Mouse (Mus musculus): ENCODE data around the gene Mast4. TPM values are rescaled to one million over a fixed set of nuclear protein-coding genes. Genes with fewer than 3 reads are reported as not detected.

Mast4 gene
- polyA plus RNA-seq, 1 experiment from 2014 or later, result 41.0 TPM

GRCm38 (mm10) chr13:102774786-102775201 is 559.5 kb downstream of the Mast4 start:
- 78% methylated on average over 7 of the region's 7 CpGs for WGBS
- Histone ChIP-seq H3K4me2 (no peak overlapping the region), H3K9ac (no peak overlapping the region), H3K9me3 (replicated peaks) (no peaks in the 10 kb centered on the region), H3K36me3 (peaks cover 75% of the 10 kb centered on the region), H3K27ac (no peak overlapping the region), H3K27me3 (no peaks in the 10 kb centered on the region), H3K4me1 (replicated peaks) (no peaks in the 10 kb centered on the region), H3K4me3 (no peak overlapping the region)
- no peak for ATAC-seq (replicated peaks; ENCODE audit: insufficient number of reproducible peaks, insufficient read depth, low FRiP score, low read depth)

GRCm38 (mm10) chr13:102773169-102773568 is 561.1 kb downstream of the Mast4 start:
- H3K4me3 ChIP-seq, result no peak overlapping the region
- H3K4me2 ChIP-seq, result no peak overlapping the region
- H3K9me3 ChIP-seq (replicated peaks), result no peaks in the 10 kb centered on the region
- no peaks in the 10 kb centered on the region for H3K27me3 ChIP-seq
- ATAC-seq (replicated peaks; ENCODE audit: insufficient number of reproducible peaks, insufficient read depth, low FRiP score, low read depth), result no peak
- no peak overlapping the region for H3K27ac ChIP-seq
- no peak overlapping the region for H3K9ac ChIP-seq
- WGBS, result 83% methylated on average over 9 of the region's 9 CpGs
- H3K4me1 ChIP-seq (replicated peaks), result no peaks in the 10 kb centered on the region
- H3K36me3 ChIP-seq, result peaks cover 83% of the 10 kb centered on the region

- WGBS, result 67% methylated on average over 8 of the region's 8 CpGs
- ATAC-seq (replicated peaks; ENCODE audit: insufficient number of reproducible peaks, insufficient read depth, low FRiP score, low read depth), result no peak
- Histone ChIP-seq H3K4me3 (no peak overlapping the region), H3K9ac (no peak overlapping the region), H3K4me1 (replicated peaks) (no peaks in the 10 kb centered on the region), H3K27ac (no peak overlapping the region), H3K4me2 (no peak overlapping the region), H3K27me3 (no peaks in the 10 kb centered on the region), H3K9me3 (replicated peaks) (no peaks in the 10 kb centered on the region), H3K36me3 (peaks cover 81% of the 10 kb centered on the region)
Measured at GRCm38 (mm10) chr13:102770194-102770593, 564.1 kb downstream of the Mast4 start.

- ATAC-seq (replicated peaks; ENCODE audit: insufficient number of reproducible peaks, insufficient read depth, low FRiP score, low read depth), result no peak
- H3K9ac ChIP-seq, result no peak overlapping the region
- no peaks in the 10 kb centered on the region for H3K4me1 ChIP-seq (replicated peaks)
- 93% methylated on average over 11 of the region's 11 CpGs for WGBS
- no peaks in the 10 kb centered on the region for H3K27me3 ChIP-seq
- no peaks in the 10 kb centered on the region for H3K9me3 ChIP-seq (replicated peaks)
- H3K4me3 ChIP-seq, result no peak overlapping the region
- H3K4me2 ChIP-seq, result no peak overlapping the region
- peaks cover 75% of the 10 kb centered on the region for H3K36me3 ChIP-seq
- no peak overlapping the region for H3K27ac ChIP-seq
Measured at GRCm38 (mm10) chr13:102768512-102768911, 565.8 kb downstream of the Mast4 start.

- Histone ChIP-seq H3K9me3 (replicated peaks) (no peaks in the 10 kb centered on the region), H3K4me2 (no peak overlapping the region), H3K27me3 (no peaks in the 10 kb centered on the region), H3K4me3 (no peak overlapping the region), H3K9ac (no peak overlapping the region), H3K27ac (no peak overlapping the region), H3K4me1 (replicated peaks) (no peaks in the 10 kb centered on the region), H3K36me3 (peaks cover 62% of the 10 kb centered on the region)
- 79% methylated on average over 7 of the region's 7 CpGs for WGBS
- ATAC-seq (replicated peaks; ENCODE audit: insufficient number of reproducible peaks, insufficient read depth, low FRiP score, low read depth), result no peak
Measured at GRCm38 (mm10) chr13:102767110-102767509, 567.2 kb downstream of the Mast4 start.

- ATAC-seq (replicated peaks; ENCODE audit: insufficient number of reproducible peaks, insufficient read depth, low FRiP score, low read depth), result no peak
- H3K4me1 ChIP-seq (replicated peaks), result no peaks in the 10 kb centered on the region
- no peak overlapping the region for H3K4me3 ChIP-seq
- 92% methylated on average over 11 of the region's 11 CpGs for WGBS
- H3K27me3 ChIP-seq, result no peaks in the 10 kb centered on the region
- H3K9ac ChIP-seq, result no peak overlapping the region
- H3K9me3 ChIP-seq (replicated peaks), result no peaks in the 10 kb centered on the region
- H3K27ac ChIP-seq, result no peak overlapping the region
- H3K36me3 ChIP-seq, result peaks cover 56% of the 10 kb centered on the region
- no peak overlapping the region for H3K4me2 ChIP-seq
Measured at GRCm38 (mm10) chr13:102765216-102765615, 569.1 kb downstream of the Mast4 start.

- Histone ChIP-seq H3K27ac (no peak overlapping the region), H3K36me3 (peaks cover 56% of the 10 kb centered on the region), H3K9me3 (replicated peaks) (no peaks in the 10 kb centered on the region), H3K4me3 (no peak overlapping the region), H3K27me3 (no peaks in the 10 kb centered on the region), H3K4me1 (replicated peaks) (no peaks in the 10 kb centered on the region), H3K9ac (no peak overlapping the region), H3K4me2 (no peak overlapping the region)
- ATAC-seq (replicated peaks; ENCODE audit: insufficient number of reproducible peaks, insufficient read depth, low FRiP score, low read depth), result no peak
- WGBS, result 84% methylated on average over 1 of the region's 1 CpGs
Measured at GRCm38 (mm10) chr13:102764218-102764617, 570.1 kb downstream of the Mast4 start.

- no peak for ATAC-seq (replicated peaks; ENCODE audit: insufficient number of reproducible peaks, insufficient read depth, low FRiP score, low read depth)
- Histone ChIP-seq H3K9me3 (replicated peaks) (no peaks in the 10 kb centered on the region), H3K9ac (no peak overlapping the region), H3K4me1 (replicated peaks) (no peaks in the 10 kb centered on the region), H3K27me3 (no peaks in the 10 kb centered on the region), H3K27ac (no peak overlapping the region), H3K4me2 (no peak overlapping the region), H3K4me3 (no peak overlapping the region), H3K36me3 (peaks cover 60% of the 10 kb centered on the region)
- WGBS, result 88% methylated on average over 10 of the region's 10 CpGs
Measured at GRCm38 (mm10) chr13:102762203-102762602, 572.1 kb downstream of the Mast4 start.

GRCm38 (mm10) chr13:102761410-102761809 is 572.9 kb downstream of the Mast4 start:
- Histone ChIP-seq H3K4me2 (no peak overlapping the region), H3K9me3 (replicated peaks) (no peaks in the 10 kb centered on the region), H3K4me3 (no peak overlapping the region), H3K27ac (no peak overlapping the region), H3K36me3 (peaks cover 59% of the 10 kb centered on the region), H3K9ac (no peak overlapping the region), H3K27me3 (no peaks in the 10 kb centered on the region), H3K4me1 (replicated peaks) (no peaks in the 10 kb centered on the region)
- no peak for ATAC-seq (replicated peaks; ENCODE audit: insufficient number of reproducible peaks, insufficient read depth, low FRiP score, low read depth)
- WGBS, result 85% methylated on average over 9 of the region's 9 CpGs

- H3K27me3 ChIP-seq, result no peaks in the 10 kb centered on the region
- H3K4me3 ChIP-seq, result no peak overlapping the region
- H3K9ac ChIP-seq, result no peak overlapping the region
- no peak overlapping the region for H3K4me2 ChIP-seq
- H3K27ac ChIP-seq, result no peak overlapping the region
- no peaks in the 10 kb centered on the region for H3K9me3 ChIP-seq (replicated peaks)
- WGBS, result 86% methylated on average over 6 of the region's 6 CpGs
- H3K36me3 ChIP-seq, result peaks cover 57% of the 10 kb centered on the region
- no peak for ATAC-seq (replicated peaks; ENCODE audit: insufficient number of reproducible peaks, insufficient read depth, low FRiP score, low read depth)
- 0 out of 2 replicates have a peak, but pooled peaks cover 9% of the 10 kb centered on the region for H3K4me1 ChIP-seq (replicated peaks)
Measured at GRCm38 (mm10) chr13:102758021-102758420, 576.3 kb downstream of the Mast4 start.

- no peak overlapping the region for H3K4me3 ChIP-seq
- H3K27me3 ChIP-seq, result no peaks in the 10 kb centered on the region
- 0 out of 2 replicates have a peak, but pooled peaks cover 9% of the 10 kb centered on the region for H3K4me1 ChIP-seq (replicated peaks)
- peaks cover 59% of the 10 kb centered on the region for H3K36me3 ChIP-seq
- no peak for ATAC-seq (replicated peaks; ENCODE audit: insufficient number of reproducible peaks, insufficient read depth, low FRiP score, low read depth)
- no peak overlapping the region for H3K9ac ChIP-seq
- no peak overlapping the region for H3K4me2 ChIP-seq
- H3K27ac ChIP-seq, result no peak overlapping the region
- 84% methylated on average over 8 of the region's 8 CpGs for WGBS
- H3K9me3 ChIP-seq (replicated peaks), result no peaks in the 10 kb centered on the region
Measured at GRCm38 (mm10) chr13:102756071-102756470, 578.2 kb downstream of the Mast4 start.

GRCm38 (mm10) chr13:102755124-102755523 is 579.2 kb downstream of the Mast4 start:
- Histone ChIP-seq H3K4me1 (replicated peaks) (0 out of 2 replicates have a peak, but pooled peaks cover 9% of the 10 kb centered on the region), H3K27ac (no peak overlapping the region), H3K4me2 (no peak overlapping the region), H3K4me3 (no peak overlapping the region), H3K9me3 (replicated peaks) (no peaks in the 10 kb centered on the region), H3K9ac (no peak overlapping the region), H3K36me3 (peaks cover 61% of the 10 kb centered on the region), H3K27me3 (no peaks in the 10 kb centered on the region)
- WGBS, result 91% methylated on average over 8 of the region's 8 CpGs
- ATAC-seq (replicated peaks; ENCODE audit: insufficient number of reproducible peaks, insufficient read depth, low FRiP score, low read depth), result no peak
